Mouse (Mus musculus) small intestine, adult 2 months (tissue): ENCODE measurements around the gene Sorl1.

Source experiments
- CTCF ChIP-seq: fragments of 200-500 bp; IDR thresholded peaks from 2 replicates; pipeline ENCODE4 v1.5.1; 2012; ENCODE audit warnings: low read depth, mild to moderate bottlenecking, control low read depth, inconsistent platforms, low read length, moderate library complexity, mixed read lengths; ENCODE audit not compliant: insufficient replicate concordance, insufficient read length; ENCODE audit errors: extremely low read depth
- POLR2A ChIP-seq: fragments of 200-500 bp; IDR thresholded peaks from 2 replicates; pipeline ENCODE4 v1.6.1; 2012; ENCODE audit warnings: low read depth, mild to moderate bottlenecking, control low read depth, inconsistent platforms, low read length, moderate library complexity

- TF ChIP-seq POLR2A (no peak), CTCF (no peak)
Observed at GRCm38 (mm10) chr9:42154682-42155081, 30.6 kb upstream of the Sorl1 start.
